Mouse (Mus musculus): Measurements from ENCODE around the gene Tpst1. TPM values are rescaled to one million over a fixed set of nuclear protein-coding genes. Genes with fewer than 3 reads are reported as not detected.
A peak's percentile ranks its signal among the peaks of the same experiment; 100 is the strongest.

The Tpst1 gene
- polyA plus RNA-seq, 1 experiment from 2014 or later: 54.0 TPM

DNA sequence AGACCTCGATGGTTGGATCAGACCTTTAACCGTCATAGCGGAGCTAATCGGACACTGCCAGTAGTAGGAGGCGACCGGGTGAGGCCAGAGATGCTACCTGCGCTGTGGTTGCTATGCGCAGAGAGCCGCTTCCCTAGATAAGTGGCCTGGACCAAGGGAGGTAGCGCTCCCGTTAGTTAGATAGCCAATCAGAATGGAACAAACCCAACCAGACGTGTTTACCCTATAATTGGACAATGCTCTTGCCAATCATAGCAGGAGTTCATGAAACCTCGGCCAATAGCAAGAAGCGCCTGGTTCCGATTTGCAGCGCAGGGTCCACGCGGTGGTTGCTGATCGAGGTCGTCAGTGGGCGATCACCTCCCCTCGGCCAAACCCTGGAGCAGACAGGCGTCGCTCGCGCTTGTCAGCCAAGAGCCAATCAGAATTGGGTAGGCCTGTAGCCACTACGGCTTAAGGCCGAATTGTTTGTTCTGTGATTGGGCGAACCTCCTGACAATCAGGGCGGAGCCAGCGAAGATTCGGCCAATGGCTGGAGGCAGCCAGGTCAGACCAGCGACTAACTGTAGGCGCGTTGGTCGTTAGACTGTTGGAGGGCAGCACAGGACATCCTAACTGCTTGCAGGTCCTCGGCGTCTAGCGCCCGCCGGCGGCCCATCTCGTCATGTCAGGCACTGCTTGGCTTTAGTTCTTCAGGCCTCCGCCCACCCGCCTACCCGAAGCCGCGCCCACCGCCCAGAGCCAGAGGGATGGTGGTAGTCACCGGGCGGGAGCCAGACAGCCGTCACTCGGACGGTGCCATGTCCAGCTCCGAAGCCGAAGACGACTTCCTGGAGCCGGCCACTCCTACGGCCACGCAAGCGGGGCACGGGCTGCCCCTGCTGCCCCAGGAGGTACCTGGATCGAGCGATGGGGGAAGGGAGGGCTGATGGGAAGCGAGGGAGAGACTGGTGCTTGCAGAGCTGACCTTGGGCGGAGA, 71.5 kb downstream of the Tpst1 start, which contains the start of gene Kctd7:
TSS of gene Kctd7 (plus strand) at position 528 of the 979 bp plus-strand sequence.
- Histone ChIP-seq H3K36me3 (ENCODE audit: control insufficient read depth, insufficient read depth, low read length) (0 out of 2 replicates have a peak, but pooled peaks cover 2% of the 10 kb centered on the region), H3K4me2 (peak within 1 kb of the TSS; percentile 72), H3K4me3 (ENCODE audit: low read depth, low read length) (peak within 1 kb of the TSS; percentile 62), H3K9ac (ENCODE audit: low read depth, low read length) (peak within 1 kb of the TSS; percentile 70), H3K4me1 (replicated peaks; ENCODE audit: control insufficient read depth, insufficient read depth, low read length) (peaks cover 8% of the 10 kb centered on the region; the same call in 1 of the 2 replicates), H3K27me3 (replicated peaks; ENCODE audit: control insufficient read depth, insufficient read depth, low read length) (no peaks in the 10 kb centered on the region), H3K27ac (ENCODE audit: low read depth, low read length) (peak within 1 kb of the TSS; percentile 90), H3K9me3 (ENCODE audit: control insufficient read depth, low read length) (no peaks in the 10 kb centered on the region)
- DNase-seq (ENCODE audit: low spot score) (peak; percentile 89), ATAC-seq (replicated peaks; ENCODE audit: low FRiP score) (peak; percentile 93)
- WGBS: 1% methylated on average over 66 of the region's 66 CpGs

DNA sequence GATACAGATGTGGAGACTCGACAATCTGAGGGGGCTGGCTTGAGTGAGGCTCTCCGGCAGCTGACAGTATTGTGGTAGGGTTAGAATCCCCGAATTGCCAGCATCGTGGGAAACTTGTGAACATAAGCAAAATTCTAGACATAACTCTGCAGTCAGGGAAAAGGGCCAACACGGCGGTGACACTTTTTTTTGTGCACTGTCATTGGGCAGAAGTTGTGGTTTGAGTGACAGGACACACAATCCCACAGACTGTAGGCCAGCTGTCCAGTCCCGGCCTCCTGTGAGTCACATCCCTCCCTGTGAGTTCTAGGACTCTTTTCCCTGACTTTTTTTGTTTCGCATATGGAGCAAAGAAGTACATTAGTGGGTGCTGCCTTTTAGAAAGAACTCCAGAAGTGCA, 72.8 kb downstream of the Tpst1 start:
- WGBS: 72% methylated on average over 8 of the region's 8 CpGs
- Histone ChIP-seq H3K27me3 (replicated peaks; ENCODE audit: control insufficient read depth, insufficient read depth, low read length) (no peaks in the 10 kb centered on the region), H3K36me3 (ENCODE audit: control insufficient read depth, insufficient read depth, low read length) (0 out of 2 replicates have a peak, but pooled peaks cover 2% of the 10 kb centered on the region), H3K9ac (ENCODE audit: low read depth, low read length) (no peak overlapping the region), H3K4me1 (replicated peaks; ENCODE audit: control insufficient read depth, insufficient read depth, low read length) (peaks cover 8% of the 10 kb centered on the region; the same call in 1 of the 2 replicates), H3K27ac (ENCODE audit: low read depth, low read length) (no peak overlapping the region), H3K9me3 (ENCODE audit: control insufficient read depth, low read length) (no peaks in the 10 kb centered on the region), H3K4me2 (peak overlapping the region; percentile 72), H3K4me3 (ENCODE audit: low read depth, low read length) (peak overlapping the region; percentile 62)
- no peak for ATAC-seq (replicated peaks; ENCODE audit: low FRiP score)
- DNase-seq (ENCODE audit: low spot score): no peak

DNA sequence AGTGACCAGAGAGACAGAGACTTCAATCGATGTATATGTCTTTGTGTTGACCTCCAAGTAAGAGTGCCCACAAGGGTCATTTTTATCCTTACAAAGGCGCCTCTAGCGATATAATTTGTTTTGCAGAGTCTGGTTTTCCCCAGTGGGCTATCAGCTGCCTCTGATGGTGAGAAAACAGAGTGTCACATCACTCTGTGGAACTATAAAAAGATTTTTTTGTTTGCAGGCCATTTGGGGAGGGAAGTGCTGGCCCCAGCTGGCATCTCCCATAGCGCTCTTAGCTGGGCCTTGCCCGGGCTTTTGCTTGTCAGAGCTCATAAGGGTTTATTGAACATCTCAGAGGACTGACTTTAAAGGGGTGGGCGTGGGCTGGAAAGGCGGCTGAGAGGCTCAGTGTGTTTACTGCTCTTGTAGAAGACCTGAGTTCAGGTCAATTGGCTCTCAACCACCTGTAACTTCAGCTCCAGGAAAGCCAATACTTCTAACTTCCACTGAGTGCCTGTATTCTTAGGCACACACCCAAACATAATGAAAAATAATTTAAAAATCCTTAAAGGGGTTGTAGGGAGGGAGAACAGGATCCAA, 76.7 kb downstream of the Tpst1 start:
- no peak overlapping the region for H3K4me3 ChIP-seq (ENCODE audit: low read depth, low read length)
- H3K9me3 ChIP-seq (ENCODE audit: control insufficient read depth, low read length): no peaks in the 10 kb centered on the region
- H3K36me3 ChIP-seq (ENCODE audit: control insufficient read depth, insufficient read depth, low read length): peaks cover 13% of the 10 kb centered on the region
- WGBS: 84% methylated on average over 7 of the region's 7 CpGs
- H3K4me1 ChIP-seq (replicated peaks; ENCODE audit: control insufficient read depth, insufficient read depth, low read length): peaks cover 4% of the 10 kb centered on the region; the same call in 1 of the 2 replicates
- H3K27me3 ChIP-seq (replicated peaks; ENCODE audit: control insufficient read depth, insufficient read depth, low read length): no peaks in the 10 kb centered on the region
- no peak overlapping the region for H3K4me2 ChIP-seq
- no peak overlapping the region for H3K9ac ChIP-seq (ENCODE audit: low read depth, low read length)
- no peak overlapping the region for H3K27ac ChIP-seq (ENCODE audit: low read depth, low read length)
- DNase-seq (ENCODE audit: low spot score) (no peak), ATAC-seq (replicated peaks; ENCODE audit: low FRiP score) (no peak)

DNA sequence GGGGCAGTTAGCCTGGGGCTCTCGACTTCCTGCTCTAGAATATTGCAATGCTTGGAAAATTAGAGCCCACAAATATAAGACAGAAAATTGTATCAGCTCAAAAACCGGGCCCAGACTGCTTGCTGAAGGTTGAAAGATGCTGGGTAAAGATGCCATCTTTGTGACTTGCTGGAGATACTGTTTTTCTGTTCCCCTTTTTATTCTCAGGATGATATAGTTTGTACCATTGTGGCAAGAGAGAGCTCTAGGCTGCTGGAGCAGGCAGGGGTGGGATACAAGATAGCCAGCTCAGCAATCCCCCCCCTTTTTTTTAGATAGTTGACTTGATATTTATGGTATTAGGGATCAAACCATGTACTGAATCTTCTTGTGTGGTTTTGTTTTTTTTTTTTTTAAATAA, 81.2 kb downstream of the Tpst1 start:
- WGBS: 82% methylated on average over 2 of the region's 2 CpGs

GRCm38 (mm10) chr5:130158545-130158944, 85.4 kb downstream of the Tpst1 start:
- Histone ChIP-seq H3K4me3 (ENCODE audit: low read depth, low read length) (no peak overlapping the region), H3K36me3 (ENCODE audit: control insufficient read depth, insufficient read depth, low read length) (peaks cover 3% of the 10 kb centered on the region; the same call in 1 of the 2 replicates), H3K4me2 (no peak overlapping the region), H3K9ac (ENCODE audit: low read depth, low read length) (no peak overlapping the region), H3K4me1 (replicated peaks; ENCODE audit: control insufficient read depth, insufficient read depth, low read length) (no peaks in the 10 kb centered on the region), H3K27me3 (replicated peaks; ENCODE audit: control insufficient read depth, insufficient read depth, low read length) (no peaks in the 10 kb centered on the region), H3K9me3 (ENCODE audit: control insufficient read depth, low read length) (no peaks in the 10 kb centered on the region), H3K27ac (ENCODE audit: low read depth, low read length) (no peak overlapping the region)
- DNase-seq (ENCODE audit: low spot score) (no peak), ATAC-seq (replicated peaks; ENCODE audit: low FRiP score) (no peak)
- 75% methylated on average over 4 of the region's 4 CpGs for WGBS

More for the DNA sequence above, 81.2 kb downstream of the Tpst1 start:
- no peak overlapping the region for H3K27ac ChIP-seq (ENCODE audit: low read depth, low read length)
- no peaks in the 10 kb centered on the region for H3K27me3 ChIP-seq (replicated peaks; ENCODE audit: control insufficient read depth, insufficient read depth, low read length)
- H3K9me3 ChIP-seq (ENCODE audit: control insufficient read depth, low read length): no peaks in the 10 kb centered on the region
- H3K9ac ChIP-seq (ENCODE audit: low read depth, low read length): no peak overlapping the region
- DNase-seq (ENCODE audit: low spot score) (no peak), ATAC-seq (replicated peaks; ENCODE audit: low FRiP score) (no peak)
- no peak overlapping the region for H3K4me2 ChIP-seq
- H3K4me1 ChIP-seq (replicated peaks; ENCODE audit: control insufficient read depth, insufficient read depth, low read length): no peaks in the 10 kb centered on the region
- H3K36me3 ChIP-seq (ENCODE audit: control insufficient read depth, insufficient read depth, low read length): peaks cover 13% of the 10 kb centered on the region
- H3K4me3 ChIP-seq (ENCODE audit: low read depth, low read length): no peak overlapping the region

GRCm38 (mm10) chr5:130159761-130160201, 86.7 kb downstream of the Tpst1 start:
- Histone ChIP-seq H3K9ac (ENCODE audit: low read depth, low read length) (no peak overlapping the region), H3K27ac (ENCODE audit: low read depth, low read length) (no peak overlapping the region), H3K4me3 (ENCODE audit: low read depth, low read length) (no peak overlapping the region), H3K27me3 (replicated peaks; ENCODE audit: control insufficient read depth, insufficient read depth, low read length) (no peaks in the 10 kb centered on the region), H3K4me2 (no peak overlapping the region), H3K36me3 (ENCODE audit: control insufficient read depth, insufficient read depth, low read length) (peaks cover 3% of the 10 kb centered on the region; the same call in 1 of the 2 replicates), H3K9me3 (ENCODE audit: control insufficient read depth, low read length) (no peaks in the 10 kb centered on the region), H3K4me1 (replicated peaks; ENCODE audit: control insufficient read depth, insufficient read depth, low read length) (no peaks in the 10 kb centered on the region; the same call in 1 of the 2 replicates)
- 59% methylated on average over 7 of the region's 7 CpGs for WGBS
- DNase-seq (ENCODE audit: low spot score): no peak
- no peak for ATAC-seq (replicated peaks; ENCODE audit: low FRiP score)

GRCm38 (mm10) chr5:130163670-130164069, 90.5 kb downstream of the Tpst1 start:
- Histone ChIP-seq H3K4me2 (no peak overlapping the region), H3K9ac (ENCODE audit: low read depth, low read length) (no peak overlapping the region), H3K36me3 (ENCODE audit: control insufficient read depth, insufficient read depth, low read length) (no peaks in the 10 kb centered on the region), H3K4me3 (ENCODE audit: low read depth, low read length) (no peak overlapping the region), H3K27me3 (replicated peaks; ENCODE audit: control insufficient read depth, insufficient read depth, low read length) (no peaks in the 10 kb centered on the region), H3K4me1 (replicated peaks; ENCODE audit: control insufficient read depth, insufficient read depth, low read length) (peaks cover 4% of the 10 kb centered on the region; the same call in 1 of the 2 replicates), H3K27ac (ENCODE audit: low read depth, low read length) (no peak overlapping the region), H3K9me3 (ENCODE audit: control insufficient read depth, low read length) (no peaks in the 10 kb centered on the region)
- DNase-seq (ENCODE audit: low spot score) (peak; percentile 59), ATAC-seq (replicated peaks; ENCODE audit: low FRiP score) (peak; percentile 60)
- WGBS: 3% methylated on average over 7 of the region's 7 CpGs

DNA sequence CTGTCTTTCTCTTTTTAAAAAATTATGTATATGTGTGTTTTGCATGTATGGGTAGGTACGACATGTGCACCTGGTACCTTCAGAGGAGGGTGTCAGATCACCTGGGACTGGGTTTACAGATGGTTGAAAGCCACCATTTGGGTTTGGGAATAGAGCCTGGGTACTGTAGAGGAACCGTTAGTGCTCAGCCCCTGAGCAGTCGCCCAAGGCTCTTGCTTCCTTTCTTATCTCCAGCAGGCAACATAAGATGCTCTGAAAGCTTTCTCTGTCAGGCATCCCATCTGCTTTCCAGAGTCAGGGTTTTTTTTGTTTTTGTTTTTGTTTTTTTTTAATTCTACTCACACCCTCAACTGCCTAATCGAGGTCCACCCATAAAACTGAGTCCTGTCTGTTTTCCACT, 92.1 kb downstream of the Tpst1 start:
- H3K9me3 ChIP-seq (ENCODE audit: control insufficient read depth, low read length): no peaks in the 10 kb centered on the region
- no peak overlapping the region for H3K27ac ChIP-seq (ENCODE audit: low read depth, low read length)
- peaks cover 10% of the 10 kb centered on the region for H3K4me1 ChIP-seq (replicated peaks; ENCODE audit: control insufficient read depth, insufficient read depth, low read length)
- no peak overlapping the region for H3K4me2 ChIP-seq
- no peaks in the 10 kb centered on the region for H3K36me3 ChIP-seq (ENCODE audit: control insufficient read depth, insufficient read depth, low read length)
- no peaks in the 10 kb centered on the region for H3K27me3 ChIP-seq (replicated peaks; ENCODE audit: control insufficient read depth, insufficient read depth, low read length)
- H3K9ac ChIP-seq (ENCODE audit: low read depth, low read length): no peak overlapping the region
- 63% methylated on average over 4 of the region's 4 CpGs for WGBS
- DNase-seq (ENCODE audit: low spot score) (no peak), ATAC-seq (replicated peaks; ENCODE audit: low FRiP score) (peak; percentile 60; the same call in 1 of the 2 replicates)
- no peak overlapping the region for H3K4me3 ChIP-seq (ENCODE audit: low read depth, low read length)

Data from liver, embryonic 11.5 days (tissue).